Mouse (Mus musculus) neural tube, embryonic 12.5 days (tissue): ENCODE data around the gene Ccdc121. TPM values are rescaled to one million over a fixed set of nuclear protein-coding genes. Genes with fewer than 3 reads are reported as not detected.

ENCODE experiments used
- ATAC-seq: fragments of 200-750 bp; cut with Nextera tagmentation; 2 replicates; pipeline ENCODE4 v1.8.0; 2017; ENCODE audit warnings: low read depth, mild to moderate bottlenecking, moderate TSS enrichment, moderate library complexity; ENCODE audit not compliant: low FRiP score
- H3K27ac ChIP-seq: fragments of 300-500 bp; sonication (generic); 2 replicates; pipeline ENCODE4 v1.5.1; 2016
- H3K27me3 ChIP-seq: fragments of 300-500 bp; sonication (generic); replicated peaks from 2 replicates; pipeline ENCODE4 v1.6.1; 2016; ENCODE audit warnings: mild to moderate bottlenecking
- H3K36me3 ChIP-seq: fragments of 300-500 bp; sonication (generic); 2 replicates; pipeline ENCODE4 v1.6.1; 2016; ENCODE audit warnings: mild to moderate bottlenecking
- H3K4me1 ChIP-seq: fragments of 300-500 bp; sonication (generic); 2 replicates; pipeline ENCODE4 v1.6.1; 2016
- H3K4me2 ChIP-seq: fragments of 300-500 bp; sonication (generic); replicated peaks from 2 replicates; pipeline ENCODE4 v1.6.1; 2016; ENCODE audit warnings: mild to moderate bottlenecking
- H3K4me3 ChIP-seq: fragments of 300-500 bp; sonication (generic); 2 replicates; pipeline ENCODE4 v1.5.1; 2016
- H3K9ac ChIP-seq: fragments of 300-500 bp; sonication (generic); 2 replicates; pipeline ENCODE4 v1.6.1; 2016; ENCODE audit warnings: mild to moderate bottlenecking
- H3K9me3 ChIP-seq: fragments of 300-500 bp; sonication (generic); 2 replicates; pipeline ENCODE4 v1.6.1; 2016; ENCODE audit warnings: mild to moderate bottlenecking
- WGBS: fragments of 180-500 bp; shearing (Covaris S2); methylation state at CpG from one replicate; pipeline ENCODE4 v1.1.7; 2016; 5-methylcytosine and 5-hydroxymethylcytosine counted together
- polyA plus RNA-seq: library from polyadenylated mRNA; unstranded; fragments of >200 nt; fragmentation: Nextera tagmentation; extraction: Ambion mirVana; gene quantifications from 2 replicates; pipeline ENCODE4 v1.2.1, GENCODE M21; 2016

Gene Ccdc121
- polyA plus RNA-seq, 1 experiment from 2014 or later = not detected

DNA sequence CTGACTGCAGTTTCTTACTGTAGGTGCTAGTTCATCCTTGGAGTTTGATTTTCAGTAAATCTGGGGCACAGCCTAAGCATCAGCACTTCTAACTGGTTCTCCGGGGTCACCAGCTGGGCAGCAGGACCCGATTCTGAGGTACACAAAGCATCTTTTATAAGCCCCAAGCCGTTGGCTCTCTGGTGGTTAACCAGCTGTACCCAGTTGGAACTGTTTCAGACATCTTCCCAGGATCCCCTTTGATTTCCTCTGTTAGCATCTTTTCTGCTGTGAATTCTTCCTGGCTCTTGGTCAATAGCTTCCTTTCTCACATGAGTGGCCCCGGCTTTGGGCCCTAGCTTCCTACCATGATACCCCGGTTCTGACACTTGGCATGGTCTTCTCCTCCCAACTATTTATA is 26.6 kb downstream of the Ccdc121 start:
- 73% methylated on average over 5 of the region's 5 CpGs for WGBS
- ATAC-seq = no peak

GRCm38 (mm10) chr1:181476557-181476956 is 34.7 kb downstream of the Ccdc121 start:
- Histone ChIP-seq H3K9ac (no peak overlapping the region), H3K4me2 (no peak overlapping the region), H3K27ac (no peak overlapping the region), H3K4me1 (no peaks in the 10 kb centered on the region), H3K9me3 (peaks cover 3% of the 10 kb centered on the region), H3K36me3 (no peaks in the 10 kb centered on the region), H3K4me3 (no peak overlapping the region), H3K27me3 (no peaks in the 10 kb centered on the region)
- no peak for ATAC-seq
- 72% methylated on average over 6 of the region's 6 CpGs for WGBS

More for the DNA sequence above, 26.6 kb downstream of the Ccdc121 start:
- Histone ChIP-seq H3K4me3 (no peak overlapping the region), H3K36me3 (no peaks in the 10 kb centered on the region), H3K9ac (no peak overlapping the region), H3K27me3 (no peaks in the 10 kb centered on the region), H3K27ac (no peak overlapping the region), H3K4me2 (no peak overlapping the region), H3K4me1 (peaks cover 6% of the 10 kb centered on the region; the same call in 1 of the 2 replicates), H3K9me3 (no peaks in the 10 kb centered on the region)

- Histone ChIP-seq H3K36me3 (no peaks in the 10 kb centered on the region), H3K9me3 (peaks cover 8% of the 10 kb centered on the region), H3K9ac (no peak overlapping the region), H3K4me2 (no peak overlapping the region), H3K27me3 (no peaks in the 10 kb centered on the region), H3K4me1 (no peaks in the 10 kb centered on the region), H3K4me3 (no peak overlapping the region), H3K27ac (no peak overlapping the region)
- ATAC-seq = no peak
- 84% methylated on average over 8 of the region's 8 CpGs for WGBS
Observed at GRCm38 (mm10) chr1:181476141-181476540, 35.1 kb downstream of the Ccdc121 start.

- H3K9me3 ChIP-seq = peaks cover 15% of the 10 kb centered on the region
- no peak for ATAC-seq
- no peak overlapping the region for H3K27ac ChIP-seq
- H3K4me3 ChIP-seq = no peak overlapping the region
- H3K4me1 ChIP-seq = no peaks in the 10 kb centered on the region; the same call in 1 of the 2 replicates
- H3K36me3 ChIP-seq = no peaks in the 10 kb centered on the region
- WGBS = 80% methylated on average over 8 of the region's 8 CpGs
- H3K4me2 ChIP-seq = no peak overlapping the region
- H3K27me3 ChIP-seq = no peaks in the 10 kb centered on the region
- H3K9ac ChIP-seq = no peak overlapping the region
Observed at GRCm38 (mm10) chr1:181469415-181469814, 41.8 kb downstream of the Ccdc121 start.

DNA sequence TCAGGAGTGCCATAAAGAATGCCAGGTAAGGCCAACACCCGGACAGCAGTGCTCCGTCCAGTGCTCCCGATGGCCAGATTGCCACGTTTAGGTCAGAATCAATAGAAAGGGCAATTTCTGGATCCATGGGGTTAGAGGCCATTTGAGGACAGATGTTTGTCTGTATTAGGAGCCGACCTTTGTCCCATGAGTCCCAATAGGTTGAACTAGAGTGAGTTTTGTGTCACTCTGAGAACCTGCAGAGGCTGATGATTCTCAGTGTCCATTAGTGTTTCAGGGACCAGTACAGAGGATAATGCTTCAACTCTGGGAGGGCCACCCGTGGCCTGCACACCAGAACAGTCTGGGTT is 44.0 kb downstream of the Ccdc121 start:
- H3K9me3 ChIP-seq = peaks cover 15% of the 10 kb centered on the region
- no peak overlapping the region for H3K4me2 ChIP-seq
- H3K9ac ChIP-seq = no peak overlapping the region
- no peak overlapping the region for H3K27ac ChIP-seq
- no peaks in the 10 kb centered on the region; the same call in none of the 2 replicates for H3K4me1 ChIP-seq
- no peak overlapping the region for H3K4me3 ChIP-seq
- ATAC-seq = no peak
- H3K27me3 ChIP-seq = no peaks in the 10 kb centered on the region
- WGBS = 89% methylated on average over 6 of the region's 6 CpGs
- H3K36me3 ChIP-seq = no peaks in the 10 kb centered on the region

DNA sequence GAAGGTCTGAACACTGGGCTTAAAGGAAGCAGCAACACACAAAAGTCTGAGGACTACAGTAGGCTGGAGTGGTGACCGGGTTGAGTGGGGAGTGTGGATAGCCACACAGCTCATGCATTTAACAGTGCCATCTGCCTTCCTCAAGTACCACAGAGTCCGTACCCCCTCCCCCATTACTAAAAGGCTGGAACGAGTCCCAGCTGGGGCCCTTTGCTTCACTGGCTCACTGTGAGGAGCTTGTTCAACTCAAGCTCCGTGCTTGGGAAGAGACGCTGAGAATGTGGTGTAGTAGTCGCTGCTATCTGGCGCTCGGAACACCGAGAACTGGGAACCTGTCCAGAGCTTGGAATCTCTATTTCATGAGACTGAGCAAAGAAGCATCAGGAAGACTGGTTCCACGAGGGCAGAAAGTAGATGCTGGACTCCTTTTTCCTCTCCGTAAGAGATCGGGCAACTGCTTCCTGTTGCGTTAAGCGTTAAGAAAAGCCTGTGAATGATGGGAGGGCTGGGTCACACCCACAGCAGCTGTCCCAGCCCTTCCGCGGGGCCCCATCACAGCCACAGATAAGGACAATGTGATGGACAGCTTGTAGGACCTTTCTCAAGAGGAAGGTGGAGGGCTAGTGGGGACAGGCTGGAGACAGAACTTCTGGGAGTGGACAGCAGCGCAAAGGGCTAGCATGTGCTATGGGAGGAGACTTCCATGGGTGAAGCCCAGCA is 44.5 kb downstream of the Ccdc121 start:
- ATAC-seq = 0 out of 2 replicates have a peak, but pooled peaks have one; percentile 21
- no peaks in the 10 kb centered on the region for H3K27me3 ChIP-seq
- H3K36me3 ChIP-seq = no peaks in the 10 kb centered on the region
- H3K4me3 ChIP-seq = no peak overlapping the region
- no peak overlapping the region for H3K4me2 ChIP-seq
- H3K9ac ChIP-seq = no peak overlapping the region
- no peak overlapping the region for H3K27ac ChIP-seq
- 77% methylated on average over 17 of the region's 17 CpGs for WGBS
- H3K4me1 ChIP-seq = no peaks in the 10 kb centered on the region; the same call in none of the 2 replicates
- H3K9me3 ChIP-seq = peaks cover 13% of the 10 kb centered on the region

DNA sequence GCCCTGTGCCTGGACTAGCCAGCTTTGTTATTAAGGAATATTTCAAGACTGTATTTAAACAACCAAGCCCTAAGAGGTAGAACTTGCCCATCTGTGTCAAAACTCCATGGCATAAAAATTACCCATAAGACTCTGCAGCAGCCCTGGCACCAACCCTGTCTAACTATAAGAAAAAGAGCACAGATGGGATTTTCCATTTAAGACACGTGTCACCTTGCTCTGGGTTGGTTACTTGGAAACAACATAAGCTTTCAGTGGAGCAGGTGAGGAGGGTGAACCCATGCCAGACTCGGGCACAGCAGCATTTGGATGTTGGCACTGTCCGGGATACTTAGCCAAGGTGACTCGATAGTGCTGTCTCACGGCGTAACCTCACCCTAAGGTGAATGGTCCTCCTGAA is 45.2 kb downstream of the Ccdc121 start:
- H3K36me3 ChIP-seq = no peaks in the 10 kb centered on the region
- H3K9me3 ChIP-seq = 0 out of 2 replicates have a peak, but pooled peaks cover 6% of the 10 kb centered on the region
- no peak for ATAC-seq
- WGBS = 93% methylated on average over 6 of the region's 6 CpGs
- no peaks in the 10 kb centered on the region for H3K27me3 ChIP-seq
- no peak overlapping the region for H3K27ac ChIP-seq
- H3K4me2 ChIP-seq = no peak overlapping the region
- H3K9ac ChIP-seq = no peak overlapping the region
- H3K4me1 ChIP-seq = no peaks in the 10 kb centered on the region; the same call in none of the 2 replicates
- no peak overlapping the region for H3K4me3 ChIP-seq

DNA sequence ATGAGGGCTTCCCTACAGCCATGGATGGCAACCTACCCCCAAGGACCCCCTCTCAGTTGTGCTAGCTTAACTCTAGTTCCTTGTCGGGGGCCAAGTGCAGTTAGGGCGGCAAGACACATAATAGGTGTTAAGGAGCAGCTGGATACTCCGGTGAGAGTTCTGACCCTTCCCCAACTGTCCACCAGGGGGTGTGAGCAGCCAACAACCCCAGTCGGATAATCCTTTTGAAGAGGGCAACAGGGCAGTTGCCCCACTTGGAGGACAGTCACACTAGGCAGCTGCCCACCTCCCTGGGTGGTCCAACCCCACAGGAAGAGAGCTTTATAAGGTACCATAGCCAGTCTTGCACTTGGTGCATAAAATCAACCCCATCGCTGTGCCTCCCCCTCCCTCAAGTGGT is 46.2 kb downstream of the Ccdc121 start:
- no peak overlapping the region for H3K4me2 ChIP-seq
- no peaks in the 10 kb centered on the region for H3K27me3 ChIP-seq
- H3K27ac ChIP-seq = no peak overlapping the region
- no peaks in the 10 kb centered on the region; the same call in none of the 2 replicates for H3K4me1 ChIP-seq
- no peaks in the 10 kb centered on the region for H3K36me3 ChIP-seq
- no peak overlapping the region for H3K4me3 ChIP-seq
- H3K9me3 ChIP-seq = no peaks in the 10 kb centered on the region
- WGBS = 49% methylated on average over 5 of the region's 5 CpGs
- no peak for ATAC-seq
- no peak overlapping the region for H3K9ac ChIP-seq

- H3K9ac ChIP-seq = no peak overlapping the region
- H3K27me3 ChIP-seq = no peaks in the 10 kb centered on the region
- no peak overlapping the region for H3K4me3 ChIP-seq
- no peaks in the 10 kb centered on the region; the same call in none of the 2 replicates for H3K4me1 ChIP-seq
- no peak overlapping the region for H3K27ac ChIP-seq
- H3K4me2 ChIP-seq = no peak overlapping the region
- no peak for ATAC-seq
- WGBS = 83% methylated on average over 6 of the region's 6 CpGs
- no peaks in the 10 kb centered on the region for H3K36me3 ChIP-seq
- no peaks in the 10 kb centered on the region for H3K9me3 ChIP-seq
Observed at GRCm38 (mm10) chr1:181462906-181463179, 48.4 kb downstream of the Ccdc121 start.

DNA sequence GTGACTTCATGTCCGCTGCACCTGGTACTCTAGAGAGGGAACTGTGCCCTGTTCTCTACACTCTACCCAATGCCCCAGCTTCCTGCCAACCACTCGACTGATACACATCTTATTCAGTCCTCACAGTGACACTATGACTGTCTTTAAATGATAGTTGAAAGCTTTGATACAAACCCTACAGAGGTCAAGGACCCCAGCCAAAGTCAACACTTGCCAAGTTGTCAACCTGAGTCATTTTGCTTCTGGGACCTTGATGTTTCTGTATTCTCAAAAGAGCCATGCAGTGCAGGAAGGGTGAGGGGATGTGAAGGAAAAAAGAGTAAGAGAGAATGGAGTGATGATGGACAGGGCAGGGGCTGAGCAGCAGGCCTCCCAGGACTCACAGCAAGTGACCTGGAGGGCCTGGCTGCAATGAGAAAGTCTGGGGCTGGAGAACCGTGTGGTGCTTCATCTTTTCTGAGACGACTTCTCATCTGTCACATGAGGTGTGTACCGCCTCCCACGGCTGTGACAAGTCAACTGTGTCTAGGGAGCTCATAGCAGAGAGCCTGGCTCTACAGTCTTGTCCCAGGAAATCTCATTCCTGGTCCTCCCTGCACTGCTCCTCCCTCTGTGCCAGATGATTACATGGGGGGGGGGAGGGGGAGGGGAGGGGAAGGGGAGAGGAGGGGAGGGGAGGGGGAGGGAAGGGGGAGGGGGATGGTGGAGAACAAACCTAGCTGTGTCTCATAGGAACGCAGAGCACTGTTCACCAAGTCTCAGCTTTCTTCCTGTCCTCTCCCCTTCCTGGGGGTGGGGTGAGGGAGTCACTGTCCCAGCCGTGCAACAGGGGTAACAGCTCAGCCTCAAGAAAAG is 49.0 kb downstream of the Ccdc121 start:
- Histone ChIP-seq H3K9me3 (no peaks in the 10 kb centered on the region), H3K27me3 (no peaks in the 10 kb centered on the region), H3K27ac (no peak overlapping the region), H3K9ac (no peak overlapping the region), H3K4me3 (no peak overlapping the region), H3K4me1 (no peaks in the 10 kb centered on the region; the same call in none of the 2 replicates), H3K36me3 (no peaks in the 10 kb centered on the region), H3K4me2 (no peak overlapping the region)
- ATAC-seq = no peak
- 65% methylated on average over 8 of the region's 8 CpGs for WGBS

DNA sequence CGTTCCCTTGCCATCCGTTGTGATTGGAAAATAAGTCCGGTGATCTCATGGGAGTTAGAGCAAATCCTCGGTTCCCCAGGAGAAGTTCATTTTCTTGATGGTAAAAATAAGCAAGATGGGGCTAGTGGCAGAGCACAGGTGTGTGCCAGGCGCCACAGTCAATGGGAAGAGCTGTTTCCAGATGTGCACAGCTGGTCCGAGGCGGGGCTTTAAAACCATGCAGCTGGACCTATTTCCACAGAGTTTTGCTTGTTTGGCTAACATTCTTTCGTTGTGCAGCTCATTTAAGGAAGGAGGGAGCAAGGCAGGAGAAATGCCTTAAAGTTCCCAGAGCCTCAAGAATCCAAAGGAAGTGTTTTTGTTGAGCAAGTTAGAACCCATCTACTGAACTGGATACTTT is 49.8 kb downstream of the Ccdc121 start:
- Histone ChIP-seq H3K4me2 (no peak overlapping the region), H3K27ac (no peak overlapping the region), H3K4me1 (no peaks in the 10 kb centered on the region; the same call in none of the 2 replicates), H3K36me3 (no peaks in the 10 kb centered on the region), H3K4me3 (no peak overlapping the region), H3K9me3 (no peaks in the 10 kb centered on the region), H3K9ac (no peak overlapping the region), H3K27me3 (no peaks in the 10 kb centered on the region)
- ATAC-seq = no peak
- 83% methylated on average over 8 of the region's 8 CpGs for WGBS

DNA sequence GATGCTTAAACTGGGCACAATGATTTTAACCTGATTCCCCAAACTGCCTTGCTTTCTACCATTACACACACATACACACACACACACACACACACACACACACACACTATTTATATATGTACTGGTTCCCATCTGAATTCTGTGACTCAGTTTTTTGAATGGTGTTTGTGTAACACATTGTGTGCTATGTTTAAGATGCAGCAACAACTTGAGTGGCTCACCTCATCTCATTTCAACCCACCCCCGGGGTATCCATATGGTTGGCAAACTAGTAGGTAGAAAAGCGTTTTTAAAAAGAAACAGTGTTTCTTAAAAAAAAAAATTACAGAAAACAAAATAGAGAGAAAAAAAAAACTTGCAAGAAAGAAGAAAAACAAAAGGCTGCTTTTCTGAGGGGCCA is 51.0 kb downstream of the Ccdc121 start:
- Histone ChIP-seq H3K4me2 (no peak overlapping the region), H3K9me3 (no peaks in the 10 kb centered on the region), H3K4me1 (no peaks in the 10 kb centered on the region; the same call in 1 of the 2 replicates), H3K9ac (no peak overlapping the region), H3K4me3 (no peak overlapping the region), H3K27ac (no peak overlapping the region), H3K27me3 (no peaks in the 10 kb centered on the region), H3K36me3 (no peaks in the 10 kb centered on the region)
- WGBS = 81% methylated on average over 2 of the region's 2 CpGs
- ATAC-seq = no peak
